ENCODE assay signal across 8 mouse cellular contexts in genomic region chrX:168794974-168795858, GRCm38 (mm10). TPM values are rescaled to one million over a fixed set of nuclear protein-coding genes. Genes with fewer than 3 reads are reported as not detected.
A peak's percentile ranks its signal among the peaks of the same experiment; 100 is the strongest.
DNase-seq lines count a peak whose midpoint lies in the region; ATAC-seq and TF ChIP-seq lines count a peak whose summit lies in the region.

Gene Arhgap6, plus strand, starts transcription at chrX:168795099.

- H3K4me2 ChIP-seq in forebrain, embryonic 16.5 days (ENCODE audit: low read length) = peak within 1 kb of the TSS; percentile 80
- peak within 1 kb of the TSS; percentile 82 for H3K4me2 ChIP-seq in limb, embryonic 13.5 days (replicated peaks)

- peak; percentile 44 for DNase-seq in adrenal gland, adult 2 months
- peak; percentile 50 for DNase-seq in heart, postnatal 4 days
- peak; percentile 50 for DNase-seq in midbrain, embryonic 10.5 days (ENCODE audit: low spot score)
- peak; percentile 43 for DNase-seq in urinary bladder, postnatal 14 days (ENCODE audit: low spot score)

- 17% methylated on average over 47 of the region's 48 CpGs for WGBS in forebrain, embryonic 16.5 days
- 19% methylated on average over 44 of the region's 48 CpGs for WGBS in limb, embryonic 13.5 days
- 19% methylated on average over 46 of the region's 48 CpGs for WGBS in midbrain, embryonic 10.5 days

- H3K4me3 ChIP-seq in ES-Bruce4 (ENCODE audit: low read depth, low read length) = peak within 1 kb of the TSS; percentile 56
- H3K4me3 ChIP-seq in forebrain, embryonic 16.5 days (replicated peaks; ENCODE audit: low read length) = peak within 1 kb of the TSS; percentile 44
- H3K4me3 ChIP-seq in limb, embryonic 13.5 days = peak within 1 kb of the TSS; percentile 46
- peak within 1 kb of the TSS; percentile 53 for H3K4me3 ChIP-seq in midbrain, embryonic 10.5 days

- H3K36me3 ChIP-seq in ES-Bruce4 (ENCODE audit: control insufficient read depth, insufficient read depth, low read length, poor library complexity, severe bottlenecking) = no peaks in the 10 kb centered on the region
- no peaks in the 10 kb centered on the region for H3K36me3 ChIP-seq in forebrain, embryonic 16.5 days (ENCODE audit: control insufficient read depth, insufficient read depth)
- H3K36me3 ChIP-seq in limb, embryonic 13.5 days = no peaks in the 10 kb centered on the region
- H3K36me3 ChIP-seq in midbrain, embryonic 10.5 days = no peaks in the 10 kb centered on the region

- no peak for TF ChIP-seq POLR2A in ES-Bruce4 (IDR thresholded peaks at IDR 0.05; ENCODE audit: insufficient read depth, low read length)

- TF ChIP-seq CTCF in ES-Bruce4 (IDR thresholded peaks at IDR 0.05; ENCODE audit: low read depth, low read length) = no peak

- peak; percentile 57 for ATAC-seq in forebrain, embryonic 16.5 days
- peak; percentile 82 for ATAC-seq in limb, embryonic 13.5 days (ENCODE audit: low FRiP score, low read depth)
- no peak for ATAC-seq in monocyte, adult 5-6 weeks (replicated peaks; ENCODE audit: insufficient number of reproducible peaks, low FRiP score, low TSS enrichment, poor library complexity, severe bottlenecking)

- no peak for TF ChIP-seq EP300 in ES-Bruce4 (IDR thresholded peaks at IDR 0.05; ENCODE audit: insufficient read depth, low read depth, low read length)

- no peaks in the 10 kb centered on the region for H3K4me1 ChIP-seq in ES-Bruce4 (ENCODE audit: control insufficient read depth, insufficient read depth, low read length)
- H3K4me1 ChIP-seq in forebrain, embryonic 16.5 days (replicated peaks; ENCODE audit: control insufficient read depth, insufficient read depth, low read length) = peaks cover 7% of the 10 kb centered on the region; the same call in 1 of the 2 replicates
- no peaks in the 10 kb centered on the region for H3K4me1 ChIP-seq in limb, embryonic 13.5 days
- peaks cover 8% of the 10 kb centered on the region for H3K4me1 ChIP-seq in midbrain, embryonic 10.5 days

- no peaks in the 10 kb centered on the region for H3K9me3 ChIP-seq in ES-Bruce4 (replicated peaks; ENCODE audit: control insufficient read depth, insufficient read depth, low read length, poor library complexity, severe bottlenecking)
- no peaks in the 10 kb centered on the region for H3K9me3 ChIP-seq in forebrain, embryonic 16.5 days (ENCODE audit: control insufficient read depth, low read length)
- no peaks in the 10 kb centered on the region for H3K9me3 ChIP-seq in limb, embryonic 13.5 days
- no peaks in the 10 kb centered on the region for H3K9me3 ChIP-seq in midbrain, embryonic 10.5 days (replicated peaks)

- 0 out of 2 replicates have a peak within 1 kb of the TSS, but pooled peaks have one; percentile 25 for H3K9ac ChIP-seq in ES-Bruce4 (ENCODE audit: low read depth, poor library complexity, severe bottlenecking)
- no peak within 1 kb of the TSS for H3K9ac ChIP-seq in forebrain, embryonic 16.5 days (replicated peaks; ENCODE audit: low read depth, low read length)
- H3K9ac ChIP-seq in limb, embryonic 13.5 days = peak within 1 kb of the TSS; percentile 58

- H3K27me3 ChIP-seq in ES-Bruce4 (ENCODE audit: control insufficient read depth, insufficient read depth, low read length, poor library complexity, severe bottlenecking) = peaks cover 3% of the 10 kb centered on the region; the same call in 1 of the 2 replicates
- H3K27me3 ChIP-seq in forebrain, embryonic 16.5 days (replicated peaks; ENCODE audit: control insufficient read depth, insufficient read depth, low read length) = peaks cover 11% of the 10 kb centered on the region; the same call in 1 of the 2 replicates
- peaks cover 57% of the 10 kb centered on the region for H3K27me3 ChIP-seq in limb, embryonic 13.5 days
- peaks cover 89% of the 10 kb centered on the region for H3K27me3 ChIP-seq in midbrain, embryonic 10.5 days (ENCODE audit: low read depth, poor library complexity, severe bottlenecking)

- H3K27ac ChIP-seq in ES-Bruce4 (ENCODE audit: insufficient read depth, low read length) = no peak within 1 kb of the TSS
- no peak within 1 kb of the TSS for H3K27ac ChIP-seq in forebrain, embryonic 16.5 days (ENCODE audit: low read length)
- no peak within 1 kb of the TSS for H3K27ac ChIP-seq in limb, embryonic 13.5 days
- H3K27ac ChIP-seq in midbrain, embryonic 10.5 days (replicated peaks) = no peak within 1 kb of the TSS

RNA-seq across cellular contexts. Expression of gene Arhgap6, which starts in this region (rescaled TPM):
- 1.2 TPM in 2 replicates for polyA plus RNA-seq in ES-Bruce4 (2011; ENCODE audit: insufficient read depth, insufficient read length, low read depth, missing spikeins)
- 1 to 10 TPM; 1.8 to 2.9 TPM for total RNA-seq in adrenal gland, adult 2 months (2021)
- 0.83 and 0.92 TPM in 2 replicates for polyA plus RNA-seq in adrenal gland, adult 2 months (2012; rRNA removed)
- polyA plus RNA-seq in forebrain, embryonic 16.5 days (2015; fragmentation: Nextera tagmentation; extraction: Ambion mirVana) = 0.46 and 1.2 TPM in 2 replicates
- 1 to 10 TPM; 6.7 to 7.4 TPM for total RNA-seq in heart, postnatal 4 days (2021)
- 2.2 and 3.1 TPM in 2 replicates for polyA plus RNA-seq in limb, embryonic 13.5 days (2015; fragmentation: Nextera tagmentation; extraction: Ambion mirVana)
- polyA plus RNA-seq in midbrain, embryonic 10.5 days (2016; fragmentation: Nextera tagmentation; extraction: Ambion mirVana) = 0.81 and 1.0 TPM in 2 replicates
- total RNA-seq in monocyte, adult 5-6 weeks (2017) = 1.7 to 3.3 TPM (median 2.2 TPM) in 3 replicates
